Mouse (Mus musculus): ENCODE data around the gene Ccdc190.

The Ccdc190 gene

DNA sequence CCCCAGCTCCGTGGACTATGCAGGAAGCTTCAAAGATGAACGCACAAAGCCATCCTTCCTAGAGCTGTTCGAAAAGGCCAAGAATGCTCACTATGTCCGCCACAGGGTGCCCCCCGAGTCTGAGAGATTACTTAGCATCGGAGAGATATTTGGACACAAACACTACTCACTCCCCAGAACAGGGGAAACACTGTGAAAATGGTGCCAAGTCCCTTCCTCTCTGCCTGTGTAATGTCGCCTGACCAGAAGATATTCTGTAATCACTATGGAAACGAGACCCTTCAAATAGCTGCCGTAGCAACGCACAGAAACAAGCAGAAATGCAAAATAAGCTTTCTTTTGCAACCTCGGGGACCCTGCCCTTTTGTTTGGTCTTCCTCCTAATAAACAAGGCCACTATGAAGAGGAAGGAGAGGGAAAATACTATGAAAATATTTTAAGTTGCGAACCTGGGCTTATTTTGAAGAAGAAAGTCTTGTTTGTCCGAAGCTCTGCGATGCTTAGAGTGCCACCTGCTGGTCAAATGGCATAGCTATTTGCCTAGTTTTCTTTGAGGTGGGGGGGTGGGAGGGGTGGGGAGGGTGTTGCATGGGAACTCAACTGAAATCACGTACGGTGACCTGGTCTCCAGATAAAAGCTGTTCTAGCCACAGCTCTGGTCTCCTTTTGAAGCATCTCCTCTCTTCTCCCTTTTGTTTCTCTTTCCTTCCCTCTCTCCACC lies 5.7 kb downstream of the Ccdc190 start:
- no peak for DNase-seq (ENCODE audit: low spot score)

DNA sequence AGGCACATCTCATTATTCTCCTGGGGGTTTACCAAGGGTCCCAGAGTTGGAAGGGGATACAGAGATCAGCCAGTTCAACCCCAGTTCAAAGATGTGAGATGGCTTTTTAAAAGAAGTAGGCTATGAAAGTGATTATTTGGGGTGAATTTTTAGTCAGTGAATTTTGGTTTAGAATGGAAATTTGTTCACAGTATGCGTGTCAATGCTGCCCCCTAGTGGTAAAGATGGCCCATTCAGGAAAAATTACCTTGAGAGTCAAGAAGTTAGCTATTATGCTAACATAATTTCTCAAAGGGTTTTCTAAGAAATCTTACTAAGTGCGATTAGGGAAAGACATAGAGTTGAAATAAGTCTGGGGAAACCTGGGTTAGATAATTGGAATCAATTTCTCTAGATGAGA lies 10.9 kb downstream of the Ccdc190 start:
- no peak for DNase-seq (ENCODE audit: low spot score)

DNA sequence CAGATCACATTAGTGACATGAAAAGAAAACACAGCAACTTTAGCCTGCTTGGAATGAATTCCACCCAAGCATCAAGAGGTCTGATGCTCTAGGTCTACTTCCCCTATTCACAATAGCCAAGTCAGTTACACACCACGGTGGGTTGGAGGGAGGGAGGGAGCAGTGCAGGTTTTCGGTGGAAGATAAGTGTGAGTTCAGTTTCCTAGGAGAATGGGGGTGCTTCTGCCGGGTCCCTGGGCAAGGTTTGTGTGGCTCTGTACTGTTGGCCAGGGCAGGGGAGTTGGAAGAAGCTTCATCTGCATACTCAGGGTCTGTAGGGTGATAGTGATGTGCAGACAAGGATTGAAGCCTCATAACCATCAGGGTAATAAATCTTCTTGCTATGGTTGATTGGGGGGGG lies 17.6 kb downstream of the Ccdc190 start:
- DNase-seq (ENCODE audit: low spot score): no peak

DNA sequence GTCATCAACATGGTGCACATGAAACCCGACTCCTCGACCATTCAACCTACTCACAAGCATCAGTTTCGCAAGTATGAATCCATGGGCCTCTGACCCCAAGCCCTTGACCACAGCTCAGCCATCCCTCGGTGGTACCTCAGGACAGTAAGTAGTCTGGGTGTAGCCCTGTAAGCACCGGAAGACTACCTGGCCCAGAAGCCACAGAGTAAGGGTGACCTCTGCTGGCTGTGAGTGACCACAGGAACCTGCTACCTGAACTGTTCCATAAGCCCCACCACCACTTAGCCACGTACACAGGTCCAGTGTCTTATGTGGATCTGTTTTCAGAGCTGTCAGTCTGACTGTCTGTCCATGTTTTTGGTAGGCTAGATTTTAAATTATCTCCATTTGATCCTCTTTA lies 19.2 kb downstream of the Ccdc190 start:
- DNase-seq (ENCODE audit: low spot score): no peak

DNA sequence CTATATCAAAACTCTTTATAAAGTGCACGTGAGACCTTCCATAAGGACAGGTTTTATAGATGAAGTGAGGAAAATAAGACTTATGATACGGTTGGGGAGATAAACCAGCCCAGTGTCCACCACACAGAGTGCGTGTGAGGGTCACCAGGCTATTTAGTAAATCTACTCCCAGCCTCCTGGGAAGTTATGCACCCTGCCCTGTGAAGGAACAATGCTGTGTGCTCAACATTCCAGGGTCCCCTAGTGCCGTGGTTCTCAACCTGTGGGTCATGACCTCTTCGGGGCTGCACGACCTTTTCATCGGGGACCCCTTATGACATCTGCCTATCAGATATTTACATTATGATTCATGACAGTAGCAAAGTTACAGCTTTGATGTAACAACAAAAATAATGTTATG lies 19.8 kb downstream of the Ccdc190 start:
- DNase-seq (ENCODE audit: low spot score): no peak

DNA sequence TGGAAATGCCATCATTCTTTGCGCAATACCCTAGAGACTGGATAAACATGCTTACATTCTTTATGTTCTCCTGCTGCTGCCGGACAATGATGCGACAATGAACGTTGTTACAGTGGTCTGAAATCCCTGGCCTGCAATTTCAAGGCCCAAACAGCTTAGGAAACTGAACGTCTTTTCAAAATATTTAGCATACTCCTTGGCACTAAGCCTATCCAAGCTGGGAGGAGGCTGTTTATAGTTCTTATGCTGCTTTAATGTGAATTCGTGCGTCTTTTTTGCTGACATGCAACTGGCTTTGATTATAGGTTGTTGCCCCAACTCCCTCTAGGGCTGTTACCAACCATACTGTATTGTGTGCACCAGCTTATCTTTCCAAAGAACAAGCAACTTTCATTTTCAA lies 20.4 kb downstream of the Ccdc190 start:
- no peak for DNase-seq (ENCODE audit: low spot score)

DNA sequence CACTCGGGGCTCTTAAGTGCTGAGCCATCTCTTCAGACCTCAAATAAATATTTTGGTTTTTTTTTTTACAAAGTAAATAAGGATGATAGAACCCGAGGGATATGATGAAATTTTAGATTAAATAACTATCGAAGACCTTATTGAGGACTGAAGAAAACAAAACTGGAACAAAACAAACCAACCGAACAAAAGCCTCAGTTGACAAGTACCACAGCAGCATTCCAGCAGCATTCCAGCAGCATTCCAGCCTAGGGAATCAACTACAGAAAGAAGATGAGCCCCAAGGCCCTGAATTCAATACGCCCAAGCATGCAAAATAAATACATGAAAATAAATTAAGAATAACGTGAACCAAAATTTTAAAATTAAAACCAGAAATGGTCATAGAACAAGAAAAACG lies 21.5 kb downstream of the Ccdc190 start:
- DNase-seq (ENCODE audit: low spot score): no peak

DNA sequence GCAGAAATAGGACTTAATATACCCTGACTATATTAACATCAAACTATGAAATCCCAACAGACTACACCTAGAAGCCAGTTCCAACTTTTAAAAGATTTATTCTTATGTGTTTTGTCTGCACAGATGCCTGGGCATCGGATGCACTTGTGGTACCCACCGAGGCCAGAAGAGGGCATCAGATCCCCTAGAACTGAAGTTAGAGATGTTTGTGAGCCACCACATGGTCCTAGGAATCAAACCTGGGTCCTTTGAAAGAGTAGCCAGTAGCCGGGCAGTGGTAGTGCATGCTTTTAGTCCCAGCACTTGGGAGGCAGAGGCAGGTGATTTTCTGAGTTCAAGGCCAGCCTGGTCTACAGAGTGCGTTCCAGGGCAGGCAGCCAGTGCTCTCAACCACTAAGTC lies 22.2 kb downstream of the Ccdc190 start:
- no peak for DNase-seq (ENCODE audit: low spot score)

DNA sequence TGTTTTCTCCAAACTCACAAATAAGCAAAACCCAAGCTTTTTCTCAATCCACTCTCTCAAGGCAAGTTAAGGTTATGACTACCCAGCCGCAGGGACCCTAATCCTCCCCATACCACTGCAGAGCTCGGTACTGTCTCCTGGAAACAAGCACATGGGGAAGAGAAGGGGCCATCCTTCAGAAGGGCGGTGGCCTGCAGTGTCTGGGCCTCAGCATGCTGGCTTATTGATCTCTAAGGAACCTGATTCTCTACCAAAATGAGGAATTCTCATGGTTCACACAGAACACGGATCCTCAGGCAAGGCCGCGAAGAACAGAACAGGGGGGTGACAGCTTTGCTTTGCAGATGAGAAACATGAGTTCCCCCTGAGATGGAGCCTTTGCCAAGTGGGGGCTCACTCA lies 23.1 kb downstream of the Ccdc190 start:
- no peak for DNase-seq (ENCODE audit: low spot score)

DNA sequence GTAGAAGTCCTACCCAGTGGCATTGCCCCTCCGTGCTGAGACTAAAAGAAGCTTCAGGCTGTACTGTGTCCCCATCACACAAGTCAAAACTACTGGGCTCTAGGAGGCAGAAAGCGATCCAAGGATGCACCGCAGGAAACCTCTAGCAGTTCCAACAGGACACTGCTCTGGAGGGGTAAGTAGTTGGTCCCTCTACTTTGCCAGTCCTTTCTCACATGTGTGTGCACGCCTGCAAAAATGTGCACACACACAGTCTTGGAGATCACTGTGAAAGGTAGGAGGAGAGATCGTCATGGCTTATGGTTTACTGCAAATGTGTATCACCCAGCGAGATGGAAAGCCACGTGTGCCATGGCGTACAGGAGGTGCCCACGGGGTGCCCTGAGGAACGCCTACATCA lies 24.2 kb downstream of the Ccdc190 start:
- DNase-seq (ENCODE audit: low spot score): no peak

DNA sequence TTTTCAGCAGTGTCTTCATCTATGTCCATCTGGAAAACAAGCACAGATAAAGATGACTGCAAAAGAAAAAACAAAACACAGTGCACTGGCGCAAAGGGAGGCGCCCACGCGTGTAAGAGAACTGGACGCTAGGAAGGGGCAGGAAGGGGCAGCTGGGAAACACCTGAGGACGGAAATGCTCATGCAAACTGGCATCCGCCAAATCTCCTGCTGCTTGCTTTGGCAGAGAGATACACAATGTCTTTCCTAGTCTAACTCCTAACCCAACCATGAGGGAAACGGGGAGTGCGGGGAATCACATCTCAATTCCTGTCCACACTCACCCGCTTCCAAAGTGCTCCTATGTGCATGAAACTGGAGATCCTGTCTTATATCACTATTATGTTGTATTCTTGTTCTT lies 24.7 kb downstream of the Ccdc190 start:
- no peak for DNase-seq (ENCODE audit: low spot score)

DNA sequence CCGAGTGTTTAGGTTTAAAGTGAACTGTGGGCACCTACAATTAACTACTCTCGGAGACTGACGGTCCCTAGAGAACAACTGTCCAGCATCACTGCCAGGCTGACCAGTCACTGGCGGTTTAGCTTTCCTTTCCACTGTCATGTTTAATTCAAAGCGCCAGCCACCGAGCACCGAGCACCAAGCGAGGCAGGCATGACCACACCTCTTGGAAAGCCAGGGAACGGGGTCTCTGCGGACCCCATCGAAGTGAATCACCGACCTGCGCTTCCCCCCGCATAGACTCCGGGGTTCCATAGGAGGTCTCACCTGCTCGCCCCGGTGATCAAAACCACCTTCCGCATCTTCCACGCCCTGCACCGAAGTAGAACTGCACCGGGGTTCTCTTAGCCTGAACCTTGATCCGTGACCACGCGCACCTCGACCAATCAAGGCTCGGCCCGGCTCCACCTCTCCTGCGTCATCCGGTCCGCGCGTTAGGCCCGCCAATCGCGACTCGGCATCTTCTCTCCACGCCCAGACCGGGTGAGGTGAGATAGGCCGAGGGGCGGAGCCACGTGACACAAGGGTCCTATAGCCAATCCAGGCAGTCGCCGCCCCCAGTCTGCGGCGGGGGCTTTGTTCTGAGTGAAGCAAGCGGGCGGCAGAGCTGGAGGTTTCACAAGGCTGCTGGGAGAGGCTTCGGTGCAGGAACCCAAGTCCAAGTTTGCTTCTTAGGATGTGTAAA lies 40.5 kb downstream of the Ccdc190 start, which contains the start of gene Hsd17b7:
Gene Hsd17b7, minus strand, starts transcription at position 450 of the 724 bp plus-strand sequence.
- peak; percentile 98 for DNase-seq (ENCODE audit: low spot score)

DNA sequence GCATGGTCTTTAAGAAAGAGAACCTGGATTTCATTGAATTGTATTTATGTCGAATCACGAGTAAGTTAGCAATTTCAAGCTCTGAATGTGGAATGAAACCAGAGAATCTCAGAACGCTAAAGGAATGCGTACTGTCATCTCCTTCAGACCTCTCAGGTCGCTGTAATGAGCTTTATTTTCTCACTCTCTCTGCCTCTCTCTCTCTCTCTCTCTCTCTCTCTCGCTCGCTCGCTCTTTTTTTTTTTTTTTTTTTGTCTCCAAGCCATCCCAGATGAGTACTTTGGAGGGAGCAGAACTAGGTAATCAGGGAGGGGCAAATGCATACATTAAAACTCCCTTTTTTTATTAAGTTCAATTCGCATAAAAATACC lies 41.1 kb downstream of the Ccdc190 start:
- no peak for DNase-seq (ENCODE audit: low spot score)

DNA sequence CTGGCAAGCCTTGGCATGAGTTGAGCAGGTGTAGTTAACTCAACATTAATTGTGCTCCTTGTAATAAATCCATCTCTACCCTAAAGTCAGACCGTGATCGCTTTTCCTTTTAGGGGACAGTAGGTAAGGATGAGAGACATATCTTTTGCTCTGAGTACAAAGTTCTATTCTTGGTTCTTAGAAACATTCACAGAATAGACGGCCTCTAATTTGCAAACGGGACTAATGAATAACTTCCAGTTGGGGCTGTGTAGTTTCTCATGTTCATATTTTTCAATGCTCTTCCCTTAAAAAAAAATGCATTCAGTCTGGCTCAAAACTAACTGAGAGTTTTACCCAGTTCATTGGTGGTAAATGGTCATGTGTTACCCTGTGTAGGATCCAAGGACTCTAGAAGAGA lies 42.5 kb downstream of the Ccdc190 start:
- DNase-seq (ENCODE audit: low spot score): no peak

DNA sequence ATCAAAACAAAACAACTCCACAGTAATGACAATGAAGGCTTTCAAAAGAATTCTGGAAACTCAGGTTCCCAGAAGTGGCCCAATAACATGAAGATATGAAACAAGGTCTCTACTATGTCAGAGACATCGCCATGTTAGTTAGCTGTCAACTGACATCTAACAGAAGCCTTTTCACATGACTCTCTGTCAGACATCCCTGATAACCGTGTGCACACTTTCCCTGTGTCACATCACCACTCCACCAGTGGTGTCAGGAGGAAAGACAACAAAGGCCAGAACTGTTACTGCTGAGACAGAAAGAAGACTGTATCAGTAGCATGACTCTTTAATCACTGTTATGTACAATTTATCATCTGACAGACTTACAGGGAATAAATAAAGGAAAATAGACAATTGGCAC lies 43.5 kb downstream of the Ccdc190 start:
- DNase-seq (ENCODE audit: low spot score): no peak

DNA sequence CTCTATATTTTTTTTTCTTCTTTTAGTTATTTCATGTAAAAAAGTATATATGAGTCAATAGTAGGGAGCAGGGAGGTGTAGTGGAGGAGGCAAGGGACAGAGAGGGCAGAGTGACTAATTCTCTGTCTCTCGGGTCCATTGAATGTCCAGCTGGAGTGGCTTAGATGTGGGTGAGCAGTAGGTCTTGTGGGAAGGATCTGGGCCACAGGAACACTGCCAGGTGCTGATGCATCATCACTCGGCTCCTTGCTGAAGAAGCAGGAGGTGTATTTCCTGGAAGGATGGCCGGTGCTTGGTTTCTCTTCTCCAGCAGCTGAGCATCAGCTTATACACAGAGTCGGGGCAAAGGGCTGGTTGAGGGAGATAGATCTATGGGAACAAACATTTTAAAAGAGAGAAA lies 49.2 kb downstream of the Ccdc190 start:
- no peak for DNase-seq (ENCODE audit: low spot score)
